Mouse (Mus musculus) liver, embryonic 13.5 days (tissue): ENCODE results near the gene Pycr1. TPM values are rescaled to one million over a fixed set of nuclear protein-coding genes. Genes with fewer than 3 reads are reported as not detected.

Source experiments
- ATAC-seq: fragments of 200-750 bp; cut with Nextera tagmentation; 2 replicates; pipeline ENCODE4 v1.8.0; 2017; ENCODE audit warnings: low read depth, mild to moderate bottlenecking, moderate number of reproducible peaks, moderate library complexity
- DNase-seq: peaks from one replicate; pipeline ENCODE4 v3.0.0; 2022
- H3K27ac ChIP-seq: fragments of 300-500 bp; sonication (generic); 2 replicates; pipeline ENCODE4 v1.5.1; 2015; ENCODE audit warnings: moderate library complexity, mild to moderate bottlenecking, inconsistent platforms
- H3K27me3 ChIP-seq: fragments of 300-500 bp; sonication (generic); 2 replicates; pipeline ENCODE4 v1.6.1; 2015; ENCODE audit warnings: mild to moderate bottlenecking, inconsistent platforms
- H3K36me3 ChIP-seq: fragments of 300-500 bp; sonication (generic); 2 replicates; pipeline ENCODE4 v1.6.1; 2015; ENCODE audit warnings: mild to moderate bottlenecking, inconsistent platforms
- H3K4me1 ChIP-seq: fragments of 300-500 bp; sonication (generic); replicated peaks from 2 replicates; pipeline ENCODE4 v1.6.1; 2015; ENCODE audit warnings: inconsistent platforms
- H3K4me2 ChIP-seq: fragments of 300-500 bp; sonication (generic); 2 replicates; pipeline ENCODE4 v1.6.1; 2015; ENCODE audit warnings: inconsistent platforms, mild to moderate bottlenecking, moderate library complexity
- H3K4me3 ChIP-seq: fragments of 300-500 bp; sonication (generic); replicated peaks from 2 replicates; pipeline ENCODE4 v1.5.1; 2015; ENCODE audit warnings: mild to moderate bottlenecking, inconsistent platforms
- H3K9ac ChIP-seq: fragments of 300-500 bp; sonication (generic); 2 replicates; pipeline ENCODE4 v1.6.1; 2015; ENCODE audit warnings: mild to moderate bottlenecking, inconsistent platforms
- H3K9me3 ChIP-seq: fragments of 300-500 bp; sonication (generic); replicated peaks from 2 replicates; pipeline ENCODE4 v1.6.1; 2016; ENCODE audit warnings: inconsistent platforms
- WGBS: fragments of 180-500 bp; shearing (Covaris S2); methylation state at CpG from one replicate; pipeline ENCODE4 v1.1.7; 2015; ENCODE audit not compliant: insufficient replicate concordance; 5-methylcytosine and 5-hydroxymethylcytosine counted together
- microRNA-seq: library from miRNA; unstranded; fragments of <30 nt; microRNA quantifications from one replicate; pipeline ENCODE4, GENCODE M21; 2016
- polyA plus RNA-seq: library from polyadenylated mRNA; unstranded; fragments of >200 nt; fragmentation: Nextera tagmentation; extraction: Ambion mirVana; gene quantifications from 2 replicates; pipeline ENCODE4 v1.2.1, GENCODE M21; 2015

Pycr1 gene
- polyA plus RNA-seq, 1 experiment from 2014 or later: 6.0 TPM

DNA sequence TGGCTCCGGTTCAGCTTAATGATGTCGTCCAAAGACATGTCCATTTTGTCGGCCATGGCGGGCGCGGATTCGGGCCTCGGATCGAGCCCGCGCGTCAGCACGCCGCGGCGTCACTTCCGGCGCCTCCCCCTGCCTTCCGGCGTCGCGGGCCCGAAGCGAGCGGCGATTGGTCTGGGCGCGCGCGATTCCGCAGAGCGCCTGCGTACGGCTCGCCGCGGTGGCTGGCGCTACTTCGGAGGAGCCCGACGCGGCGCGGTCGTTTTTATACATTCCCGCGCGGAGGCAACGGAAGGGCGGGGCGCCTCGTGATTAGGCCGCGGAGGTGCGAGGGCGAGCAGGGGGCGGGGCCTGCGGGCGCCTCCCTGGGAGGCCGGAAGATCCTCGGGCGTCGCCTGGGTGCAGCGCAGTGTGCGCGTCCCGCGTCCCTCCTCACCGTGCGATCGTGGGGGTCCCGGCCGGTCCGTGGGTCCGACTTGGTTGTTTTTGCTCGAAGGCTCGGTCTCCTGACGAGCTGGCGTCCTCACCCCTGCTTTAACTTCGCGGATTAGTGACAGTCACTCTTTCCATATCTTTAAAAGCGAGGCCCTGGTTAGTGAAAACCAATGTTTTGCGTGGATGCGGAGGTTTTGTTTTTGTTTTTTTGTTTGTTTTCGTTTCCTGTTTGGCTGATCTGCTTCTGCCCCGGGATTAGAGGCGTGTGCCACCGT is 45.1 kb downstream of the Pycr1 start, which contains the start of the genes Alyref and Anapc11:
Gene Alyref (minus strand): TSS at position 83 of the 707 bp plus-strand sequence.
Gene Anapc11 (plus strand): TSS at position 139 of the 707 bp plus-strand sequence.
- peak; percentile 92 for DNase-seq
- WGBS: under 1% methylated on average over 88 of the region's 88 CpGs
- peaks cover 68% of the 10 kb centered on the region for H3K36me3 ChIP-seq
- no peaks in the 10 kb centered on the region for H3K27me3 ChIP-seq
- H3K4me1 ChIP-seq: peaks cover 84% of the 10 kb centered on the region
- ATAC-seq: peak; percentile 97
- peak within 1 kb of the TSS; percentile 95 for H3K27ac ChIP-seq
- peak within 1 kb of the TSS; percentile 99 for H3K9ac ChIP-seq
- H3K4me2 ChIP-seq: peak within 1 kb of the TSS; percentile 98
- peak within 1 kb of the TSS; percentile 99 for H3K4me3 ChIP-seq
- no peaks in the 10 kb centered on the region for H3K9me3 ChIP-seq

- H3K27ac ChIP-seq: peak overlapping the region; percentile 95
- H3K4me2 ChIP-seq: peak overlapping the region; percentile 98
- peak overlapping the region; percentile 99 for H3K4me3 ChIP-seq
- peaks cover 68% of the 10 kb centered on the region for H3K36me3 ChIP-seq
- H3K9ac ChIP-seq: peak overlapping the region; percentile 99
- no peaks in the 10 kb centered on the region for H3K27me3 ChIP-seq
- no peaks in the 10 kb centered on the region for H3K9me3 ChIP-seq
- peaks cover 78% of the 10 kb centered on the region for H3K4me1 ChIP-seq
- ATAC-seq (peak; percentile 38), DNase-seq (no peak)
- WGBS: 2% methylated on average over 88 of the region's 99 CpGs
Measured at GRCm38 (mm10) chr11:120597240-120598235, 46.0 kb downstream of the Pycr1 start.

DNA sequence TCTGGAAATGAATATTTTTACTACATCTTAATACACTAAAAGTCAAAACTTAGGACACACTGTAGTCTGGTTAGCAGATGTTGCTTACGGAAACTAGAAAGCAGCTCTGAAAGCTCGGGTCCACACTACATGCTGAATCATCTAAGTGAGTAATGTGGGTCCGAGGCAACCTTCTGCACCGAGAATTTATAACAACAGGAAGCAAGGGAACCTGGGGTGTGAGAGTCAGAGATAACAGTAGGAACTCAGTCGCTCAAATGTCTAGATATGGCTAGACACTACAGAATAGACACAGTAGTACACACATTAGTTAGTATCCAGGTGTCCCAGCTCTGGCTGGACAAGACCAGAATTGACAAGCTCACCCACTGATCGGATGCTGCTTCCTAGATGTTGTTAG is 55.0 kb downstream of the Pycr1 start:
- H3K4me1 ChIP-seq: peaks cover 23% of the 10 kb centered on the region
- H3K27ac ChIP-seq: peak overlapping the region; percentile 61
- ATAC-seq (peak; percentile 60), DNase-seq (no peak)
- no peaks in the 10 kb centered on the region for H3K9me3 ChIP-seq
- 23% methylated on average over 6 of the region's 6 CpGs for WGBS
- H3K4me2 ChIP-seq: no peak overlapping the region
- no peaks in the 10 kb centered on the region for H3K27me3 ChIP-seq
- peak overlapping the region; percentile 40 for H3K9ac ChIP-seq
- H3K4me3 ChIP-seq: no peak overlapping the region
- peaks cover 97% of the 10 kb centered on the region for H3K36me3 ChIP-seq

Small RNA genes within 50 kb of the gene (microRNA-seq; reads per million reads assigned to microRNA genes)
- 10.6 reads per million, percentile 24 among the genes with 10 or more reads in this experiment for gene Mir6936

Other genes with a start within 250 kb of the Pycr1 start
- 22.3 and 26.8 TPM in 2 replicates for gene Nploc4, start 206.1 kb downstream of the Pycr1 start, polyA plus RNA-seq
- gene Tspan10, start 201.1 kb downstream of the Pycr1 start, polyA plus RNA-seq: not detected in 2 replicates
- gene Pde6g, start 190.3 kb downstream of the Pycr1 start, polyA plus RNA-seq: 0.12 TPM in 1 of 2 replicates, not detected in the other
- gene Oxld1, start 185.7 kb downstream of the Pycr1 start, polyA plus RNA-seq: 8.4 and 9.5 TPM in 2 replicates
- 20.2 and 23.1 TPM in 2 replicates for gene Ccdc137, start 185.7 kb downstream of the Pycr1 start, polyA plus RNA-seq
- 15.9 and 16.0 TPM in 2 replicates for gene Arl16, start 176.2 kb downstream of the Pycr1 start, polyA plus RNA-seq
- gene Mrpl12, start 159.2 kb downstream of the Pycr1 start, polyA plus RNA-seq: 142 and 150 TPM in 2 replicates
- gene Slc25a10, start 151.9 kb downstream of the Pycr1 start, polyA plus RNA-seq: 42.2 and 44.1 TPM in 2 replicates
- gene Gcgr, start 113.1 kb downstream of the Pycr1 start, polyA plus RNA-seq: 10.0 and 10.7 TPM in 2 replicates
- gene Mcrip1, start 94.0 kb downstream of the Pycr1 start, polyA plus RNA-seq: 45.7 and 46.9 TPM in 2 replicates
- gene Ppp1r27, start 92.6 kb downstream of the Pycr1 start, polyA plus RNA-seq: 0.22 TPM in 1 of 2 replicates, not detected in the other
- gene P4hb, start 70.5 kb downstream of the Pycr1 start, polyA plus RNA-seq: 403 and 453 TPM in 2 replicates
- 258 and 276 TPM in 2 replicates for gene Arhgdia, start 62.1 kb downstream of the Pycr1 start, polyA plus RNA-seq
- gene Alyref, start 45.4 kb downstream of the Pycr1 start, polyA plus RNA-seq: 379 and 416 TPM in 2 replicates
- gene Anapc11, start 45.3 kb downstream of the Pycr1 start, polyA plus RNA-seq: 99.1 and 102 TPM in 2 replicates
- 9.5 and 12.6 TPM in 2 replicates for gene Npb, start 35.3 kb downstream of the Pycr1 start, polyA plus RNA-seq
- 114 and 116 TPM in 2 replicates for gene Pcyt2, start 25.8 kb downstream of the Pycr1 start, polyA plus RNA-seq
- gene Sirt7, start 18.5 kb downstream of the Pycr1 start, polyA plus RNA-seq: 33.8 and 34.3 TPM in 2 replicates
- 39.8 and 40.0 TPM in 2 replicates for gene Mafg, start 10.2 kb downstream of the Pycr1 start, polyA plus RNA-seq
- gene Myadml2, start 4.4 kb upstream of the Pycr1 start, polyA plus RNA-seq: 0.23 TPM in 1 of 2 replicates, not detected in the other
- gene Notum, start 17.4 kb upstream of the Pycr1 start, polyA plus RNA-seq: 0.27 and 0.36 TPM in 2 replicates
- gene Aspscr1, start 29.2 kb upstream of the Pycr1 start, polyA plus RNA-seq: 49.2 and 52.5 TPM in 2 replicates
- 123 and 126 TPM in 2 replicates for gene Cenpx, start 70.0 kb upstream of the Pycr1 start, polyA plus RNA-seq
- gene Lrrc45, start 70.2 kb upstream of the Pycr1 start, polyA plus RNA-seq: 13.0 and 14.3 TPM in 2 replicates
- gene Rac3, start 77.7 kb upstream of the Pycr1 start, polyA plus RNA-seq: 1.7 and 2.3 TPM in 2 replicates
- 8.8 and 9.6 TPM in 2 replicates for gene Dcxr, start 83.5 kb upstream of the Pycr1 start, polyA plus RNA-seq
- 0.22 TPM in 1 of 2 replicates, not detected in the other for gene Cbr2, start 88.3 kb upstream of the Pycr1 start, polyA plus RNA-seq
- 4.9 and 6.5 TPM in 2 replicates for gene Hmga1b, start 119.0 kb upstream of the Pycr1 start, polyA plus RNA-seq
- gene Rfng, start 140.4 kb upstream of the Pycr1 start, polyA plus RNA-seq: 11.2 and 15.4 TPM in 2 replicates
- 102 and 104 TPM in 2 replicates for gene Gps1, start 140.5 kb upstream of the Pycr1 start, polyA plus RNA-seq
- gene Dus1l, start 152.6 kb upstream of the Pycr1 start, polyA plus RNA-seq: 82.6 and 86.2 TPM in 2 replicates
- 15.3 and 17.9 TPM in 2 replicates for gene Fasn, start 180.8 kb upstream of the Pycr1 start, polyA plus RNA-seq